Mouse (Mus musculus): Measurements from ENCODE around the gene Gm21209. TPM values are rescaled to one million over a fixed set of nuclear protein-coding genes. Genes with fewer than 3 reads are reported as not detected.
"Not testable (repeated sequence)": the region's sequence is repeated elsewhere in the genome, so short reads cannot be mapped to it uniquely, and the experiment has no call there.

Gm21209 gene
- not detected in 2 replicates for polyA plus RNA-seq (2014; fragmentation: Nextera tagmentation; extraction: Ambion mirVana)

DNA sequence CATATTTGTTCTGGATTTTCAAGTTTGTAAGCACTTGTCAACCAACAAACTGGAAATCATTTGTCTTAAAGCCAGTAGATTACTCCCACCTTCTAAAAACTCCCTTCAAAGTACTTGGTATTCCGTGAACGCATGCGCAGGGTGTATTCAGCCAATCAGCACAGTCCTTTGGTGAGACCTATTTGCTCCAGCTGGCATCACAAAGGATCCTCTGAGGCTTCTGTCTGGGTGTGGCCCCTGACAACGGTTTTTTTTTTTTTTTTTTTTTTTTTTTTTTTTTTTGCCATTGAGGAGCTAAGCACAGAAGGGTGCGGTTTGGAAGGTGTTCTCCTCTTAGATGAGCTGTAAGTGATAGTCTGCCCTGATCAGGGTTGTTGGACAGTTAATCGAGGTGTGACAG, at the start of gene Gm21209:
Gene Gm21209, plus strand, starts transcription at position 301 of the 400 bp plus-strand sequence.
- not testable (repeated sequence) for H3K4me3 ChIP-seq (ENCODE audit: low read depth, low read length); H3K36me3 ChIP-seq (ENCODE audit: control insufficient read depth, insufficient read depth, low read length); H3K9ac ChIP-seq (ENCODE audit: low read depth, low read length); ATAC-seq (replicated peaks; ENCODE audit: low FRiP score); DNase-seq (ENCODE audit: low spot score); H3K27ac ChIP-seq (ENCODE audit: low read depth, low read length); H3K9me3 ChIP-seq (ENCODE audit: control insufficient read depth, low read length); H3K4me1 ChIP-seq (replicated peaks; ENCODE audit: control insufficient read depth, insufficient read depth, low read length); H3K27me3 ChIP-seq (replicated peaks; ENCODE audit: control insufficient read depth, insufficient read depth, low read length); H3K4me2 ChIP-seq
- WGBS = no CpG with 5 or more reads among the region's 6 CpGs

All from liver, embryonic 11.5 days (tissue).